Mouse (Mus musculus) frontal cortex, postnatal 25 days (tissue): ENCODE results near the gene Mxd1.
A peak's percentile ranks its signal among the peaks of the same experiment; 100 is the strongest.

Source experiments
- DNase-seq, 2 experiments: peaks; one replicate each; pipeline ENCODE4 v3.0.0; 2022; ENCODE audit warnings: low spot score in 2 of 2

Gene Mxd1

DNA sequence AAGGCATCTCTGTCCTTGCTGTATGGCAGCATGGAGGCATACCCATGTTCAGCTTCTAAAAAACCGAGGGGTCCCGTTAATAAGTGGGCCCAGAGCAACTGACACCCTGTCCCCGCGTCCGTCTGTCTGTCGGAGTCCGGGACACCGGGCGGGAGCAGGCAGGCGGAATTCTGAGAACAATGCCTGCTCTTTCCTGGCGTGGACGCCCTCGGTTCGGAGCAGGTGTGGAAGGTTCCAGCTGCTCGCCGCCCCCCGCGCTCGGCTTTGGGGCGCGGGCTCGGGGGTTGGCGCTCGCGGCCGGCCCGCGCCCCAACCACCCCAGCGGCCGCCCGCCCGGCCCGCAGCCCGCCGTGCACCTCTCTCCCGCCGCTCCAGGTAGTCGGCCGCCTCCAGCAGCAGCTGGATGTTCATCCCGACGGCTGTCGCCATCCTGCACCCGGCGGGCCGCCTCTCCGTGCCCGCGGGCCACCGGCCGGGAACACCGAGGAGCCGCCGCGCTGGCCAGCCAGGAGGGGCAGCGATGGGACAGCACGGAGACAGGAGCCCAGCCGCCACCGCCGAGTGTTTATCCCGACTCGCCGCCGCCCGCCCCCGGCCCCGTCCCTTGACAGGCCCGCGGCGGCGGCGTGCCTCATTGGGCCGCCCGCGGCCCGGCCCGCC is at the start of gene Mxd1:
TSS of gene Mxd1 (minus strand) at position 582 of the 660 bp plus-strand sequence.
- DNase-seq = peak in 1 of 2 experiments; percentile 21

DNA sequence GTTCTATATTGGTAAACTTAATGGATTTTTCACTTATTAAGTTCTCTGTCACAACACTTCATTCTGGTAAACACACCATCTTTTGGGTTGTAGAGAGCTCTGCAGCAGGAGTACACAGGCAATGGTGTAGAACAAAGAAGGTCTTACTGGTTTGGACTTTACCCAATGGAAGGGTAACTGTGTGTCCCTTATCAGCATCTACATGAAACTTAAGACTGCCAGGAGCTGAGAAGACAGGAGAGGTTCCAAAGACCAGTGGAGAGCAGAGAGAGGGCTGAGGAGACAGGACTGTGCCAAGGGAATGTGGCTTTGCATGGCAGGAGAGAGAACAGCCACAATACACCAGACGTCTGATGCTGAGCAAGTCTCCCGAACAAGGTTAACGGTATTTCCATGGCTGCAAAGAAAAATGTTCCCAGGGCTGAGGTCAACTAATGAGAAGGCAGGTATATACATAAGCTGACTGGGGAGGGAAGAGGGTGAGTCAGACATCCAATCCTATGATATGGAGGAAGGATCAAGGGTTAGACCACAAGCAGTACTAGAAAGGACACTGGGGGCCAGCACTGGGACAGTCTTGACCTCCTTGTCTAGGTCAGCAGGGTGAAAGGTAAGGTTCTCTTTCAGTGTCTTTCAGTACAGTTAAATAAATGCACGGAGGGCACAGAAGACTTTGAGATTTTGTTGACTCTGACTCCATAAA is 39.3 kb upstream of the Mxd1 start:
- no peak for DNase-seq

DNA sequence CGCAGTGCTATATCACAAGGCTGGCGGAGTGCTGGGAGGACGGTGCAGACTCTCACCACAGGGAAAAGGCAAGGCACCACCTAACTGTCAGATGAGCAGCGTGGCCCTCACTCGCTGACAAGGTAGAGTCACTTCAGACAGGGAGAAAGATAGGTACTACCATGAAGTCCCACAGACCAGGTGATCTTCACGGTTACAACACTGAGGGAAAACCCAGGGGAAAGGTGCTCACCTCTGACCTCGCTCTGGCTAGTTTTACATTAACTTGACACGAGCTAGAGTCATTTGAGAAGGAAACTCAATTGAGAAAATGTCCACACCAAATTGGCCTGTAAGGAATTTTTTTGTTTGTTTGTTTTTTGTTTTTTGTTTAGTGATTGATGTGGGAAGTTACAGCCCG is 33.6 kb upstream of the Mxd1 start:
- no peak for DNase-seq

DNA sequence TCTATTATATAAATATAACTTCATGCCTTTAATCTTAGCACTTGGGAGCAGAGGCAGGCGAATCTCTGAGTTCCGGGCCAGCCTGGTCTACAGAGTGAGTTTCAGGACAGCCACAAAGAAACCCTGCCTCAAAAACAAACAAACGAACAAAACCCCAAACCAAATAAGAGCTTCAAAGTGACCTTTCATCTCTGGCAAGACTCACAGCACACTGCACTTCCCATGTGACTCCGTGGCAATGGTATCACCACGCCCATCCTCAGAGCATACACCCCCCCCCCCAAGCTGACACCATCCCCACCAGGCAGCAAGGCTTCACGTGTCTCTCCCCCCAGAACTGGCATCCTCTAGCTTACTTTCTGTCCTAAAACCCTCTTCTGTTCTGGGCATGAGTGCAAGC is 28.9 kb upstream of the Mxd1 start:
- no peak for DNase-seq

DNA sequence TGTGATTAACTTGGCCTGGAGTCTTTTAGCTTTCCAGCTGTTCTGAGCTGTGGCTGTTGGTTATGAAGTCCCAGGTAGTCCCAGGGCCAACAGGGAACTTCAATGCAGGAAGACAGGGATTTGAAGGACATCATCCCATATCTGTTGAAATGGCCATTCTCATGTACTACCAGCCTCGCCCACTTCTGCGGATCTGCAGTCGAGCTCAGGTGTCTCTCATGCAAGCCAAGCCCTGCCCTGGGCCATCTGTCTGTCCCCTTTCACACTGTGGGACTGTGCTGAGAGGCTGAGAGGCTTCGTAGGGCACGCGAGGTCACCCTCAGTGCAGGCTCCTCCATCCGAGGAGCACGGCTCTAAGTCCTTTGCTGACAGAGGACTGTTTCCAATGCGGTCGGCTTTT is 27.3 kb upstream of the Mxd1 start:
- DNase-seq = no peak

DNA sequence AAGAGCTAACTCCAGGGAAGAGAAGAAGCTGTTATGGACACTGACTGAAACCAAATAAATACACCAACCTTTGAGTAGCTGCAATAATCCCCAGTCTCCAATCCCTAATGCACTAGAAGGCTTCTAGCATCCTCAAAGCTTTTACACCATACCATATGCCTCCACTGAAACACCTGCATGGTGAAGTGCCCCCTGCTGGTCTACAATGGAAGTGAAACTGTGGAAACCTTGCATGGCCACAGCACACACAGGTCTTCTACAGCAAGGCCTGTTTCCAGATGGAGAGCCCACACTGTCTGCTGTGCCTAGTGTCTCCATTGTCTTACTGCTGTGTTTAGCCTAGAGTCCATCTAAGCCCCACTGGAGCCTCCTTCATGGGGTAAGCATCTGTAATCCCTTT is 25.5 kb upstream of the Mxd1 start:
- peak in 1 of 2 experiments; percentile 24 for DNase-seq

DNA sequence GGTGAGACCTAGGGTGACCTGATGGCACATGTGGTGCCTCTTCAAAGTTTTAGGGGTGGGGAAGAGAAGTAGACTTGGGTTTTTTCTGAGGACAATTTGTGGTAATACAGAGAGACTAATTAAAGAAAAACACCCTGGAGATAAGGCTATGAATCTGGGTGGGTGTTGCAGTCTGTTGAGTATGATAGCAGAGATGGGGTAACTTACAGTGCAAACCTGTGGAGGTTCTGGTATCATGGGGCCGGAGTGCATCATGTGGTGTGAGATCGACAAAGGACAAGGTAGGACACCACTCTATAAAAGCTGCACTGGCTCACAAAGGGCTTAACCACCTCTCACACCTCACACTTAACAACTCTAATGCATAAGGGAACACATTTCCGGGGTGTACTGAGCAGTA is 20.7 kb upstream of the Mxd1 start:
- DNase-seq = no peak

DNA sequence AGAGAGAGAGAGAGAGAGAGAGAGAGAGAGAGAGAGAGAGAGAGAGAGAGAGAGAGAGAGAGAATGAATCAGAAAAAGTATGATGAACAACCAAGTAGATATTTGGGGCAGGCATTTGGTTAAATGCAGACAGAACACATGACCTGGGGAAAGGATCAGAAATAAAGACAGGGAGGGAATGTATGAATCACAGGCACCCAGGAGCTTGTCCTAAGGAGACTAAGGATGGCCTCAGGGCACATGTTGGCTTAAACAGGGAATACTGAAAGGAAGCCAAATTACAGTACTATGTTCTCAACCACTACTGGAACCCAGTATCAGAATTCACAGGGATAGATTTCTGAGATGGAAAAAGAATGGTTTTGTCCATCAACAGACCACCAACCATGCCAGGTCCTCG is 18.0 kb upstream of the Mxd1 start:
- DNase-seq = no peak

DNA sequence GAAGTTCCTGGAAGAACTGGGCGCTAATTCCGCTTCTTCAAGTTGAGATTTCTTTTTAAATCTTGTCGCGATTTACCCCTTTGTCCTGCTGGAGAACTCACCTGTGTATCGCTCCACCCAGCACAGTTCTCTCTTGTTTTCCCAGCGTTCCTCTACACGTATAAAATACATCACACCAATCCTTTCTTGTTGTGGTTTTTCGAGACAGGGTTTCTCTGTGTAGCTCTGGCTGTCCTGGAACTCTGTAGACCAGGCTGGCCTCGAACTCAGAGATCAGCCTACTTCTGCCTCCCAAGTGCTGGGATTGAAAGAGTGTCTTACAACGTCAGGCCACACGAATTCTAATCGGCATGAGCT is 15.7 kb upstream of the Mxd1 start:
- DNase-seq = no peak

DNA sequence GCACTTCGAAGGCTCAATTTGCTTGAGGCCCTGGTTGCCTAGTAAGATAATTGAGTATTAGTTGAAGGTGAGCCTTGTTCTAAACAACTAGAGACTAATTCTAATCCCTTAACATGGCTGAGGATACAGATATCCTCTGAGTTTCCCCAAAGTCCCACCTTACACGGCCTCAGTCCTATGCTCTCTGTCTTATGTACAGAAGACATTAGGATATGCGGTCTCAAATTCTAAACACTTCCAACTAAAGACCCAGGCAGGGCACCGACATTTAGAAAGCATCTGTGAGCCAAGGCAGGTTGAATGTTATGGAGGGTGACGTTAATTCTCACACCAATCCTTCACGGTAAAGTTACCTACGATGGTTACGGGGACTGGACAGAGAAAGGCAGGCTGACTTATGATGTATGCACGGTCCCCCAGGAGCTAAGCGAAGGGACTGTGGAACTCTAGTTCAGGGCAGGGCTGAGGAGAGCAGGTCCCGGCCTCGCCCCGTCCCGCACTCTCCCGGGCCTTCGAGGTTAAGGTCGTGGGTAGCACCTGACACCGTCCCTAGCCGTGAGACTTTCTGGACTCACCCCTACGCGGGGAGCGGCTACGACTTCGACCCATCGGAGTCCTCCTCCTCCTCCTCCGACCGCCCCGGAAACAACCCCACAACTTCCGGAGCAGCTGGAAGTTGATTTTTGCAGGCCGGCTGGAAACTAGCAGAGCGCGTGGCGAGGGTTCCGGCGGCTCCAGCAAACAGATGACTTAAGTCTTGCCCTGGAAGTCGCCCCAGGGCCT is 15.1 kb upstream of the Mxd1 start, which contains the start of gene Snrnp27:
TSS of gene Snrnp27 (minus strand) at position 651 of the 783 bp plus-strand sequence.
- peak; percentile 84 to 91 for DNase-seq

DNA sequence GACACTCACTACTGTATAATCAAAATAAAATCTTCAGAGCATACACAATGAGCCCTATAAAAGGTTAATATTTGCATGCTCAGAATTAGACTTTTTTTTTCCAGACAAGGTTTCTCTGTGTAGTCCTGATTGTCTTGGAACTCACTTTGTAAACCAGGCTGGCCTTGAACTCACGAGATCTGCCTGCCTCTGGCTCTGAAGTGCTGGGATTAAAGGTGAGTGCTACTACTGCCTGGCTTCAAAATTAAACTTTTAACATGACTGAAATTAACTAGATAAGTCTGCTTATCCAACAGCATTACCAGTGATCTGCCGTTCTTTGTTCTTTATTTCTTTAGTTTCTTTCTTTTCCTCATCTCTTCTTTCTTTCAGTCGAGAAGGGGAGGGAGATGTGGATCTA is 12.3 kb upstream of the Mxd1 start:
- no peak for DNase-seq

DNA sequence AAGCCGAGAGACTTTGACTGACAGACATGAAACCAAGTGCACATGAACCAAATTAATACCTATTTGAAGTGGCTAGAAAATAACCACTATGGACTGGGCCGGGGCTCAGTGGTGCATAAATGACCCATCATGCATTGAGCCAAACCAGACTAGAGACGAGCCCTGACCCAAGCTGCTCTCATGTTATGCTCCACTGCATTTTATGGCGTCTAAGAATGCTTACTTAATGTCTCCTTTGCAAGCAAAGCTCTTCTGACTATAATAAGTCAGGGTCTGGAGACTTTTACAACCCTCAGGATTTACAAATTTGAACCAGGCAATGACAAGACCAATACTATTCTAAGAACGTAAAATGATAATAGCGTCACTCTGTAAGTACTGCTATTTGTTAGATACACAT is 9.4 kb upstream of the Mxd1 start:
- no peak for DNase-seq

DNA sequence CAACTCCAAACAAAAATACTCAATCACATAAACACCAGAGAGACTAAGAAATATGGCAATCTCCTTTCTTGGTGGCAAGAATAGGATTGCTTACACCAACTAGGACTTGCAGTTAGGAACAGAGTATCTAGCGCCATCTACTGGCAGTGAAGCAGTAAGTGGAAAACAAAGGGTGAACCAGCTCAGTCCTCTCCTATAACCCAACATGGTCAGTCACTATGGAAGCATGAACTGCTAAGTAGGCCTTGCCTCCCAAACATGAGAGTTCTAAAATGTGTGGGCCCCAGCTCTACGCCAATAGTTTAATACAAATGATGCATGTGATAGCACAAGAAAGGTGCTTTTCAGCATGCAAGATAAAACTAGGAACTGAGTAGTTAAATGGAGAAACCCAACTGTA is 1.9 kb upstream of the Mxd1 start:
- peak in 1 of 2 experiments; percentile 20 for DNase-seq

DNA sequence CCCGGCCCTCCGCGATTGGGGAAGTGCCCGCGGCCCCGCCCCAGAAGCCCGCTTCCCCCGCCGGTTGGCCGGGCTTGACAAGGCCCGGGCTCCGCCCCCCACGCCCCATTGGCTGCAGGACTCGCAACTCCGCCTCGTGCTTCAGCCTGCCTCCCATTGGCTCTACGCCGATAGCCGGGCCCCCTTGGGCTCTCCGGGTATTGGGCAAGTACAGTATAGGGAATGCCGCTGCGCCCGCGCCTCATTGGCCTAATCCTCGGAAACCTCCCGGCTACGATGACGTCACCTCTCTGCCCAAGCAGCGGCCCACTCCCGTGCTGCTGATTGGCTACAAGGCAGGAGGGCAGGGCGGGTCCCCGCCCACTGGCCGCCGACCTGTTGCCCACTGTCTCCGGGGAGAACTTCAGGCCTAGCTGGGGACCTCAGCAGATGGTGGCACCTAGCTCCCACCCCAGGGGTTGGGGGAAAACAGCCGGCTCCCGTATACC is 323 bp upstream of the Mxd1 start:
- peak; percentile 98 to 100 for DNase-seq

DNA sequence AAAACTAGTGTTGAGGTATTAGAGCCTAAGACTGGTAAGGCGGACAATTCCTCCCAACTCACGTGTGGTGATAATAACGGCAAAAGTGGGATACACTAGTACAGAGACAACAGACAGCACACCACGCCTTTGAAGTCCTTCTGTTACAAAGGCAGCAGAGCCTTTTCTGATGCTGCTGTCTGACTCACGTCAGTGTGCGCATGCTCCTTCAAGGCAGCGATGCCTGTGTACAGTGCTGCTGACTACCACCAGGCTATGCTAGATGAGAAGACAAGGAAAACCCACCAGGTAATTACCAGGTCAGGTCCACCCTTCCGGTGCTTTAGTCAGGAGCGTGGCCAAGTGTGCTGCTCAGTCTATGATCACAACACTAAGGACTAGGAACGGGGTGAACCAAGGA is 1.9 kb downstream of the Mxd1 start:
- DNase-seq = no peak

DNA sequence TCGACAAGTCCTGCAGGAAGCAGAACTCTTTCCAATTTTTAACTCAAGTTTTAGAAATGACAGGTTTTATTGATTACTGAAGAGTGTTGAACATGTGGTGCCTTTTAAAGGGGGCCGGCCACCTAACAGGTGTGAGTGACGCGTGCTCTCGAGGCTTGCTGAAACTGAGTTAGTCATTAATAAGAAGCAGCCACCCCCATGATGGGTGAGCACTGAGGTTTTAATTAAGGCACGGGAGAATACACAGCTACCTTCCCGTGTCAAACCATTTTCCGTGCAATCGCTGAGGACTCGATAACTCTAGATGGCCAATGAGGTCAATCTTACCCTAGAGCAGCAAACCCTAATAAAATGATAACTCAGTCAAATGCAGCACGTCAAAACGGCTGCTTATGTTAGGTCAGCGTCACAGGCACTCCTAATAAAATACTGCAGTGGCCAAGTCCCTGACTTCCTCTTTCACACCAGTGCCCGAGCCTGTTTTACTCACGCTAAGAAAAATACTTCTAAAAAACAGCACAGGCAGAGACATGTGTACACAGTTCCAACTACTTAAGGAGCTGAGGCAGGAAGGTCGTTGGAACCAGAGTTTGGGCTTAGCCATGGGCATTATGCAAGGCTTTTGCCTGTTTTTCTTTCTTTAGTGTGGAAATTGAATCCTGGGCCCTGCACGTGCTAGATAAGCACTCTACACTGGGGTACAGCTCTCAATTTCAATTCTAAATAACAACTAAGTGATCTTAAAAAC is 3.2 kb downstream of the Mxd1 start:
- DNase-seq = no peak

DNA sequence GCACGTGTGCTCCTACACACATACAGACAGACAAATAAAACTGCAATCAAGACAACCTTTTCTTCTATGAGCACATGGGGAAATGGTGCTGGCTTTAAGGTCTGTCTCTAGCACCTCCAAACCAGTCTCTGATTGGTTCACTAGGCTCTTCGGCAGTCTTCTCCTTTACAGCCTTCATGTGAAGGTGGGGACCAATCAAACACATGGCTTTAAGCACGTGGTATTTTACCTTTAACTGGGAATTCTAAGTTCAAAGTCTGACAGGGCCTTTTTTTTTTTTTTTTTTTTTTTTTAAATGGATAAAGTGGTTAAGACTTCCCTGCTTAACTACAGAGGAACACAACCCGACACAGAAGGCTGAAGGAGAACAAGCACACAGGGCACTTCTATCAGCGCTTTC is 3.9 kb downstream of the Mxd1 start:
- DNase-seq = no peak

DNA sequence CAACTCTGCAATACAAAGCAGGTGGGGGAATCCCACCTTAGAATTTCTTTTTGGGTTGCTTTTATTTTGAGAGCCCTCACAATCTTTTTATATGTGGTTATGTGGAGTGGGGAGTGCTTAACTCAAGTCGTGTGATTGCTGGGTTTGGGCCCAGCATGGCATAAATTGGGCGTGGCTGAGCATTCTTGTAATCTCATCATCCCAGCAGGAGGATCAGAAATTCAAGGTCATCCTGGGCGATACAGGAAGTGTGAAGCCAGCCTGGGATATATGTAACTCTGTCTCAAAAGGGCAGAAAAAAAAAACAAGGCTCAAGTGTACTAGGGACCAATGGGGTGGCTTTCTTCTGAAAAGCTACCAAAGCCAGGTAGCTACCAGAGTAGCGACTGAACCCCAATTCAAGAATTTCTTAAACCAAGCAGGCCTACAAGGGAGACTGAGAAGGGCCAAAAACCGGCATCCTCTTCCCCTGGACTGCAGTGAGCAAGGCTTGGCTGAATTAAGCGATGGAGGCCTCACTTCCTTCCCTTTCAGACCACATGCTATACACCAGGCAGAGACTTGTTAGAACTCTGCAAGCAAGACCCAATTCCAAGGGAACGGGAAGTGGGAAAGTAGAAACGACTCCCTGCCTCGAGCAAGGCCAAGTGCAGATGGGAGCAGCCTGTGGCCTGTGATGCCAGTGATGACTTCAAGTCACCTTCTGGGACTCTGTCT is 8.6 kb downstream of the Mxd1 start:
- no peak for DNase-seq

DNA sequence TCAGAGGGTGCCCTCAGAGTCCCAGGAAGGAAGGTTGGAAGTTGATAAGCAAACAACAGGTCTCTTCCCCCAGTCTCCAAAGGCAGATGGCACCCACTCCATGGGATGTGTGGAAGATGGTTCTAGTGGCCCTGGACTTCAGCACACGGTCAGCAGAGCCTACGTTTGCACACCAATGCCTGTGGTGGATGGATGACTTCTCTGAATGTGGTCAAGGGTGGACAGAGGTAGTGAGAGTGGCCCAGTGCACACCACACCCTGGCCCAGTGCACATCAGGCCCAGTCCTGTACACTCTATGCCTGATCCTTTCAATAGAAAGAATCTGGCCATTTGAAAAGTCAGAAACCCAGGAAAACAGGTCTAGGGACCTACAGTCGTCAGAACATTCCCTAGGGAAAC is 10.5 kb downstream of the Mxd1 start:
- no peak for DNase-seq

DNA sequence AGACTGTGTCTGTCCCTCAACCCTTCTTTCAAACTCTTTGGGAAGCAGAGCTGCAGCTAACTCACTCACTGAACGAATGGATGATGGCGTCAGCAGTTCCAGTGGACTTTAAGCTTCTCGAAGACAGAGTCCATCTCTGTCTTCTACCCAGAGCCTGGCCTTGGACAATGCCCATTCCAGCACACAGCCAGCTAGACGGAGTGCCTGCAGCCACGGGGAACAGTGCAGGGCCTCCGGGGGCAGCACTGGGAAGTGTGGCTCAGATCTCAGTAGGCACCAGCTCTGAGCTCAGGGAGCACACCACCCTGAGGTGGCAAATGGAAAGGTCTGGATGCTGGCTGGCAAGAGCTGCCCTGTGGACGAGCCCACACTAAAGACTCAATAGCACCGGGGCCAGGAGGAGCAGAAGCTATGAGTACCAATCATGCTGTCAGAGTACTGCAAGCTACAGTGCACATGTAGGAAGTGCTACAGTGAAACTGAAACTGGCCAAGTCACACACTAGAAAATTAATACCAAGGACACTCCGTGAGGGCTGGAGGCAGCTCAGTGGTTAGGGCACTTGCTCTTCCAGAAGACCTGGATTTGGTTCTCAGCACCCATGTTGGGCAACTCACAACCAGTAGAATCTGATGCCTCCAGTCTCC is 14.6 kb downstream of the Mxd1 start:
- DNase-seq = no peak

DNA sequence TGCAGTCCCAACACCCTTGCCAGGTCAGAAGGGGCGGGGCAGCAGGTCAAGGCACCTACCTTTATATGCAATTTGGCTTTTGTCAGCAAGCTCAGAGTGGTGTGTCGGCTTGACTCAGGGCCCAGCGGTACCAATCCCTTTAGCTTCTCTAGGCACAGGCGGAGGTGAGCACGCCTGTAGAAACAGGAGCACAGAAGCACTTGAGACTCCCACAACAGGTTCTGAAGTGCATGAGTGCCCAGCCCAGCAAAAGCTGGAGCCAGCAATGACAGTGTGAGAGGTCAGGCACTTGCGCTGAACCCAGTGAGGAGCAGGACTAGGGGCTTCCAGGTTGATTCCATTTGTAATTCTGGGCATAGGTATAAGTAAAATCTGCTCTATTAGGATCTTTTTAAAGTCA is 15.9 kb downstream of the Mxd1 start:
- no peak for DNase-seq
